Mouse (Mus musculus): Measurements from ENCODE around the gene Myo3b. TPM values are rescaled to one million over a fixed set of nuclear protein-coding genes. Genes with fewer than 3 reads are reported as not detected.

Myo3b gene
- polyA plus RNA-seq, 1 experiment from 2014 or later: not detected

- no peak for ATAC-seq
- Histone ChIP-seq H3K4me3 (ENCODE audit: low read depth, low read length) (no peak overlapping the region), H3K4me2 (replicated peaks; ENCODE audit: low read depth) (no peak overlapping the region), H3K9ac (ENCODE audit: low read depth, low read length) (no peak overlapping the region), H3K4me1 (replicated peaks; ENCODE audit: control insufficient read depth, insufficient read depth, low read length) (no peaks in the 10 kb centered on the region), H3K36me3 (ENCODE audit: control insufficient read depth, insufficient read depth) (no peaks in the 10 kb centered on the region), H3K9me3 (ENCODE audit: control insufficient read depth) (no peaks in the 10 kb centered on the region), H3K27me3 (replicated peaks; ENCODE audit: control insufficient read depth, insufficient read depth, low read length) (no peaks in the 10 kb centered on the region), H3K27ac (ENCODE audit: low read depth, low read length) (no peak overlapping the region)
- TF ChIP-seq CTCF (IDR thresholded peaks at IDR 0.05; ENCODE audit: low read depth): no peak
- 51% methylated on average over 11 of the region's 11 CpGs for WGBS
Observed at GRCm38 (mm10) chr2:70060359-70061345, 21.7 kb downstream of the Myo3b start.

GRCm38 (mm10) chr2:70065116-70065515 is 26.2 kb downstream of the Myo3b start:
- WGBS: 85% methylated on average over 6 of the region's 6 CpGs
- Histone ChIP-seq H3K4me2 (replicated peaks; ENCODE audit: low read depth) (no peak overlapping the region), H3K9me3 (ENCODE audit: control insufficient read depth) (no peaks in the 10 kb centered on the region), H3K36me3 (ENCODE audit: control insufficient read depth, insufficient read depth) (no peaks in the 10 kb centered on the region), H3K9ac (ENCODE audit: low read depth, low read length) (no peak overlapping the region), H3K27ac (ENCODE audit: low read depth, low read length) (no peak overlapping the region), H3K27me3 (replicated peaks; ENCODE audit: control insufficient read depth, insufficient read depth, low read length) (no peaks in the 10 kb centered on the region), H3K4me3 (ENCODE audit: low read depth, low read length) (no peak overlapping the region), H3K4me1 (replicated peaks; ENCODE audit: control insufficient read depth, insufficient read depth, low read length) (no peaks in the 10 kb centered on the region)
- no peak for ATAC-seq
- no peak for TF ChIP-seq CTCF (IDR thresholded peaks at IDR 0.05; ENCODE audit: low read depth)

GRCm38 (mm10) chr2:70065729-70066300 is 26.9 kb downstream of the Myo3b start:
- Histone ChIP-seq H3K4me1 (replicated peaks; ENCODE audit: control insufficient read depth, insufficient read depth, low read length) (no peaks in the 10 kb centered on the region), H3K36me3 (ENCODE audit: control insufficient read depth, insufficient read depth) (no peaks in the 10 kb centered on the region), H3K27ac (ENCODE audit: low read depth, low read length) (no peak overlapping the region), H3K4me2 (replicated peaks; ENCODE audit: low read depth) (no peak overlapping the region), H3K27me3 (replicated peaks; ENCODE audit: control insufficient read depth, insufficient read depth, low read length) (no peaks in the 10 kb centered on the region), H3K9me3 (ENCODE audit: control insufficient read depth) (no peaks in the 10 kb centered on the region), H3K4me3 (ENCODE audit: low read depth, low read length) (no peak overlapping the region), H3K9ac (ENCODE audit: low read depth, low read length) (no peak overlapping the region)
- no peak for TF ChIP-seq CTCF (IDR thresholded peaks at IDR 0.05; ENCODE audit: low read depth)
- 72% methylated on average over 7 of the region's 7 CpGs for WGBS
- ATAC-seq: no peak

GRCm38 (mm10) chr2:70066338-70067022 is 27.6 kb downstream of the Myo3b start:
- no peaks in the 10 kb centered on the region for H3K4me1 ChIP-seq (replicated peaks; ENCODE audit: control insufficient read depth, insufficient read depth, low read length)
- no peaks in the 10 kb centered on the region for H3K9me3 ChIP-seq (ENCODE audit: control insufficient read depth)
- no peak for TF ChIP-seq CTCF (IDR thresholded peaks at IDR 0.05; ENCODE audit: low read depth)
- WGBS: 50% methylated on average over 6 of the region's 6 CpGs
- H3K27ac ChIP-seq (ENCODE audit: low read depth, low read length): no peak overlapping the region
- H3K4me3 ChIP-seq (ENCODE audit: low read depth, low read length): no peak overlapping the region
- H3K27me3 ChIP-seq (replicated peaks; ENCODE audit: control insufficient read depth, insufficient read depth, low read length): no peaks in the 10 kb centered on the region
- no peak overlapping the region for H3K9ac ChIP-seq (ENCODE audit: low read depth, low read length)
- no peak overlapping the region for H3K4me2 ChIP-seq (replicated peaks; ENCODE audit: low read depth)
- no peaks in the 10 kb centered on the region for H3K36me3 ChIP-seq (ENCODE audit: control insufficient read depth, insufficient read depth)
- no peak for ATAC-seq

GRCm38 (mm10) chr2:70069861-70070260 is 30.9 kb downstream of the Myo3b start:
- Histone ChIP-seq H3K4me1 (replicated peaks; ENCODE audit: control insufficient read depth, insufficient read depth, low read length) (no peaks in the 10 kb centered on the region), H3K27me3 (replicated peaks; ENCODE audit: control insufficient read depth, insufficient read depth, low read length) (no peaks in the 10 kb centered on the region), H3K4me3 (ENCODE audit: low read depth, low read length) (no peak overlapping the region), H3K9ac (ENCODE audit: low read depth, low read length) (no peak overlapping the region), H3K27ac (ENCODE audit: low read depth, low read length) (no peak overlapping the region), H3K36me3 (ENCODE audit: control insufficient read depth, insufficient read depth) (no peaks in the 10 kb centered on the region), H3K9me3 (ENCODE audit: control insufficient read depth) (no peaks in the 10 kb centered on the region), H3K4me2 (replicated peaks; ENCODE audit: low read depth) (no peak overlapping the region)
- no peak for ATAC-seq
- WGBS: 70% methylated on average over 5 of the region's 5 CpGs
- TF ChIP-seq CTCF (IDR thresholded peaks at IDR 0.05; ENCODE audit: low read depth): no peak

GRCm38 (mm10) chr2:70083444-70084020 is 44.6 kb downstream of the Myo3b start:
- H3K4me3 ChIP-seq (ENCODE audit: low read depth, low read length): no peak overlapping the region
- H3K4me1 ChIP-seq (replicated peaks; ENCODE audit: control insufficient read depth, insufficient read depth, low read length): no peaks in the 10 kb centered on the region
- H3K36me3 ChIP-seq (ENCODE audit: control insufficient read depth, insufficient read depth): no peaks in the 10 kb centered on the region
- peak overlapping the region; percentile 54 for H3K4me2 ChIP-seq (replicated peaks; ENCODE audit: low read depth)
- no peaks in the 10 kb centered on the region for H3K27me3 ChIP-seq (replicated peaks; ENCODE audit: control insufficient read depth, insufficient read depth, low read length)
- WGBS: 35% methylated on average over 17 of the region's 17 CpGs
- TF ChIP-seq CTCF (IDR thresholded peaks at IDR 0.05; ENCODE audit: low read depth): no peak
- H3K9me3 ChIP-seq (ENCODE audit: control insufficient read depth): no peaks in the 10 kb centered on the region
- H3K9ac ChIP-seq (ENCODE audit: low read depth, low read length): no peak overlapping the region
- ATAC-seq: no peak; the same call in 1 of the 2 replicates
- no peak overlapping the region for H3K27ac ChIP-seq (ENCODE audit: low read depth, low read length)

All from intestine, postnatal 0 days (tissue).